Mouse (Mus musculus) kidney, embryonic 16.5 days (tissue): ENCODE results near the gene Zfand3. TPM values are rescaled to one million over a fixed set of nuclear protein-coding genes. Genes with fewer than 3 reads are reported as not detected.

Experiments
- ATAC-seq: fragments of 200-750 bp; cut with Nextera tagmentation; 2 replicates; pipeline ENCODE4 v1.8.0; 2017; ENCODE audit warnings: moderate TSS enrichment; ENCODE audit not compliant: low FRiP score, low TSS enrichment
- H3K27ac ChIP-seq: fragments of 300-500 bp; sonication (generic); 2 replicates; pipeline ENCODE4 v1.5.1; 2014; ENCODE audit warnings: low read length
- H3K27me3 ChIP-seq: fragments of 300-500 bp; sonication (generic); 2 replicates; pipeline ENCODE4 v1.6.1; 2014; ENCODE audit warnings: low read length, control low read depth, mixed read lengths; ENCODE audit not compliant: insufficient read depth
- H3K36me3 ChIP-seq: fragments of 300-500 bp; sonication (generic); 2 replicates; pipeline ENCODE4 v1.6.1; 2014; ENCODE audit warnings: low read length, control low read depth, mixed read lengths; ENCODE audit not compliant: insufficient read depth
- H3K4me1 ChIP-seq: fragments of 300-500 bp; sonication (generic); 2 replicates; pipeline ENCODE4 v1.6.1; 2014; ENCODE audit warnings: low read length, control low read depth, mixed read lengths; ENCODE audit not compliant: insufficient read depth
- H3K4me2 ChIP-seq: fragments of 300-500 bp; sonication (generic); replicated peaks from 2 replicates; pipeline ENCODE4 v1.6.1; 2014; ENCODE audit warnings: low read depth, low read length
- H3K4me3 ChIP-seq: fragments of 300-500 bp; sonication (generic); 2 replicates; pipeline ENCODE4 v1.5.1; 2014; ENCODE audit warnings: mild to moderate bottlenecking, low read length
- H3K9ac ChIP-seq: fragments of 300-500 bp; sonication (generic); replicated peaks from 2 replicates; pipeline ENCODE4 v1.6.1; 2014; ENCODE audit warnings: low read length
- H3K9me3 ChIP-seq: fragments of 300-500 bp; sonication (generic); 2 replicates; pipeline ENCODE4 v1.6.1; 2016; ENCODE audit warnings: low read length, control low read depth
- WGBS: fragments of 180-500 bp; shearing (Covaris S2); extraction: QIAGEN DNeasy Blood & Tissue Kit; methylation state at CpG from one replicate; pipeline ENCODE4 v1.1.7; 2014; 5-methylcytosine and 5-hydroxymethylcytosine counted together
- polyA plus RNA-seq: library from polyadenylated mRNA; unstranded; fragments of >200 nt; fragmentation: Nextera tagmentation; extraction: Ambion mirVana; gene quantifications from 2 replicates; pipeline ENCODE4 v1.2.1, GENCODE M21; 2015

Zfand3 gene
- polyA plus RNA-seq, 1 experiment from 2014 or later: 62.0 TPM

- Histone ChIP-seq H3K4me3 (no peak overlapping the region), H3K27me3 (no peaks in the 10 kb centered on the region), H3K4me2 (no peak overlapping the region), H3K27ac (no peak overlapping the region), H3K9ac (no peak overlapping the region), H3K36me3 (peaks cover 5% of the 10 kb centered on the region; the same call in 1 of the 2 replicates), H3K9me3 (peaks cover 2% of the 10 kb centered on the region; the same call in 1 of the 2 replicates), H3K4me1 (no peaks in the 10 kb centered on the region)
- WGBS: 72% methylated on average over 3 of the region's 3 CpGs
- no peak for ATAC-seq
Observed at GRCm38 (mm10) chr17:30090416-30090815, 85.9 kb downstream of the Zfand3 start.

- H3K27ac ChIP-seq: no peak overlapping the region
- H3K9ac ChIP-seq: no peak overlapping the region
- peaks cover 8% of the 10 kb centered on the region; the same call in 1 of the 2 replicates for H3K9me3 ChIP-seq
- H3K4me1 ChIP-seq: 0 out of 2 replicates have a peak, but pooled peaks cover 4% of the 10 kb centered on the region
- WGBS: 90% methylated on average over 2 of the region's 2 CpGs
- no peaks in the 10 kb centered on the region for H3K27me3 ChIP-seq
- H3K36me3 ChIP-seq: peaks cover 11% of the 10 kb centered on the region; the same call in 1 of the 2 replicates
- no peak overlapping the region for H3K4me3 ChIP-seq
- ATAC-seq: no peak
- no peak overlapping the region for H3K4me2 ChIP-seq
Observed at GRCm38 (mm10) chr17:30093148-30093749, 88.7 kb downstream of the Zfand3 start.

DNA sequence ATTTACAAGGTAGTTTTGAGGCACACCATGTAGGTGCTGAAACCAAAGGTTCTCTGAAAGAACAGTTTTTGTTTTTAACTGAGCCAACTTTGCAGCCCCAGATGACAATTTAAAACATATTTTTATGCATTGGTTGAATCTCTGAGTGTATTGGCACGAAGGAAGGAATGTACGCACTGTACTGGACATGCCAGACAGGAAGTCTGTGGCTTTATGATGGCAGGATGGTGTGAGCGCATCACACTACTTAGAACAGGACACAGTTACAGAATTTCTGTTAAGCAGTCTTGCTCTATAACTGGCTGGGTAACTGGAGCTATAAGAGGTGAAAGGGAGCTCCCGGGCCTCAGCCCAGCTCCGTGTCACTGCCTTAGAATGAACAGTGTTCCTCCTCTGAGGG lies 92.6 kb downstream of the Zfand3 start:
- WGBS: 82% methylated on average over 5 of the region's 5 CpGs
- Histone ChIP-seq H3K9me3 (peaks cover 8% of the 10 kb centered on the region; the same call in 1 of the 2 replicates), H3K27ac (no peak overlapping the region), H3K4me2 (no peak overlapping the region), H3K36me3 (peaks cover 11% of the 10 kb centered on the region; the same call in 1 of the 2 replicates), H3K4me3 (no peak overlapping the region), H3K27me3 (no peaks in the 10 kb centered on the region), H3K4me1 (peaks cover 9% of the 10 kb centered on the region; the same call in 1 of the 2 replicates), H3K9ac (no peak overlapping the region)
- no peak for ATAC-seq

GRCm38 (mm10) chr17:30097677-30098076 lies 93.1 kb downstream of the Zfand3 start:
- Histone ChIP-seq H3K4me1 (peaks cover 12% of the 10 kb centered on the region; the same call in 1 of the 2 replicates), H3K27me3 (no peaks in the 10 kb centered on the region), H3K9ac (no peak overlapping the region), H3K27ac (no peak overlapping the region), H3K9me3 (peaks cover 8% of the 10 kb centered on the region; the same call in 1 of the 2 replicates), H3K36me3 (peaks cover 11% of the 10 kb centered on the region; the same call in 1 of the 2 replicates), H3K4me3 (no peak overlapping the region), H3K4me2 (no peak overlapping the region)
- WGBS: 64% methylated on average over 4 of the region's 4 CpGs
- ATAC-seq: no peak

DNA sequence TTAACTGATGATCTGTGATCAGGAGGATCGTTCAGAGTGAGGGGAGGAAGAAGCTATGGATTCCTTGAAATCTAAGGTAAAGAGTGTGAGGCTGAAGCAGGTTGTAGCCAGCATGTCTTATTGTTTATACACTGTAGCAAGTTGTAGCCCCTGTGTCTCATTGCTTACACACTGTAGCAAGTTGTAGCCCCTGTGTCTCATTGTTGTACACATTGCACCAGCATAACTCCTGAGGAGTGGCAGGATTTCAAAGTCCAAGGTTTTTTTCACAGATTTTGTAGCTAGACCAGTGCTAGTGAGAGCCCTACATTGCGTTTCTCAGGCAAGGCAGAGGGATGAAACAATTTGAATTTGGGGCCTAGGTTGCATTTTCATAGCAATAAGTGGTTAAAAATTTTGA lies 95.1 kb downstream of the Zfand3 start:
- H3K27me3 ChIP-seq: no peaks in the 10 kb centered on the region
- no peak overlapping the region for H3K27ac ChIP-seq
- 74% methylated on average over 2 of the region's 2 CpGs for whole genome bisulfite sequencing
- peaks cover 8% of the 10 kb centered on the region; the same call in 1 of the 2 replicates for H3K9me3 ChIP-seq
- H3K9ac ChIP-seq: no peak overlapping the region
- H3K4me2 ChIP-seq: no peak overlapping the region
- no peak for ATAC-seq
- no peak overlapping the region for H3K4me3 ChIP-seq
- H3K36me3 ChIP-seq: peaks cover 7% of the 10 kb centered on the region; the same call in 1 of the 2 replicates
- H3K4me1 ChIP-seq: peaks cover 17% of the 10 kb centered on the region

- no peak for ATAC-seq
- Histone ChIP-seq H3K9me3 (no peaks in the 10 kb centered on the region), H3K4me2 (no peak overlapping the region), H3K9ac (no peak overlapping the region), H3K36me3 (no peaks in the 10 kb centered on the region), H3K27ac (no peak overlapping the region), H3K4me1 (peaks cover 17% of the 10 kb centered on the region), H3K4me3 (no peak overlapping the region), H3K27me3 (no peaks in the 10 kb centered on the region)
Observed at GRCm38 (mm10) chr17:30101801-30102200, 97.3 kb downstream of the Zfand3 start.

DNA sequence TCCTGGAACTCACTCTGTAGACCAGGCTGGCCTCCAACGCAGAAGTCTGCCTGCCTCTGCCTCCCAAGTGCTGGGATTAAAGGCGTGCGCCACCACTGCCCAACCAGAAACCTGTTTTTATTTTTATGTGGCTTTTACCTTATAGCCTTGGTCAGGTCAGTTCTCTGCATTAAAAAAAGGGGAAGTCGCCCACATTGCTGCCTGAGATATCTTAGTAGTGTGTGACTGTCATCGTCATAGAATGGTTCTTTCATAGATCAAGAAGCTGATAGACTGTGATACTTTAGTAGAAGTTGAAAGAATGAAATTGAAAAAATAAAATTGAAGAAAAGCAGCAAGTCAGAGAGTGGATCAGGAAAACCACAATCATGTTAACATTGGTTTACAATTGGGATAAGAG lies 98.5 kb downstream of the Zfand3 start:
- Histone ChIP-seq H3K9ac (no peak overlapping the region), H3K4me1 (peaks cover 13% of the 10 kb centered on the region), H3K27me3 (no peaks in the 10 kb centered on the region), H3K4me3 (no peak overlapping the region), H3K36me3 (no peaks in the 10 kb centered on the region), H3K27ac (no peak overlapping the region), H3K9me3 (no peaks in the 10 kb centered on the region), H3K4me2 (no peak overlapping the region)
- ATAC-seq: no peak
- 95% methylated on average over 5 of the region's 5 CpGs for WGBS

- H3K4me3 ChIP-seq: no peak overlapping the region
- no peak overlapping the region for H3K4me2 ChIP-seq
- peaks cover 13% of the 10 kb centered on the region for H3K4me1 ChIP-seq
- no peak overlapping the region for H3K27ac ChIP-seq
- 80% methylated on average over 4 of the region's 4 CpGs for WGBS
- H3K36me3 ChIP-seq: no peaks in the 10 kb centered on the region
- no peaks in the 10 kb centered on the region for H3K27me3 ChIP-seq
- ATAC-seq: peak; percentile 67
- no peaks in the 10 kb centered on the region for H3K9me3 ChIP-seq
- H3K9ac ChIP-seq: no peak overlapping the region
Observed at GRCm38 (mm10) chr17:30103641-30104165, 99.2 kb downstream of the Zfand3 start.

GRCm38 (mm10) chr17:30105369-30105768 lies 100.8 kb downstream of the Zfand3 start:
- WGBS: 77% methylated on average over 3 of the region's 3 CpGs
- ATAC-seq: no peak

DNA sequence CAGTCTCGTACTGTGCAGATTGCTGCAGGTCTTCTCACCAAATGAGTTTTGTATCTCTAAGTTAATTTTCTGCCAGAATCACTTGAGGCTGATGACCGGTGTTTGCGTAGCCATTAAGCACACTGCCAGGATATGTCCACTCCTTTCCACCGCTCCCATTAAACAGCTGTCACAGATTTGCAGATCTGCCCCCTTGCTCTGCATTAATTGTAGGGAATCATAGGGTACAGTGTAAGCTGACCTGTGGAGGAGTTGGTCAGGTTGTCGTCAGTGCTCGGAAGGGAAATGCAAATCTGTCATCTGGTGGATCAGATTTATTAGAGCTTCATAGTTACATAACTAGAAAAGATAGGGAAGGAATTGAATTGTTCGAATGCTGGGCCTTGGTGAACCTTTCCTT lies 106.1 kb downstream of the Zfand3 start:
- Histone ChIP-seq H3K4me2 (no peak overlapping the region), H3K9ac (no peak overlapping the region), H3K27me3 (no peaks in the 10 kb centered on the region), H3K36me3 (no peaks in the 10 kb centered on the region), H3K9me3 (no peaks in the 10 kb centered on the region), H3K27ac (no peak overlapping the region), H3K4me3 (no peak overlapping the region), H3K4me1 (peaks cover 19% of the 10 kb centered on the region)
- no peak for ATAC-seq
- 28% methylated on average over 7 of the region's 7 CpGs for WGBS

More at GRCm38 (mm10) chr17:30105369-30105768, 100.8 kb downstream of the Zfand3 start:
- no peaks in the 10 kb centered on the region for H3K36me3 ChIP-seq
- no peak overlapping the region for H3K27ac ChIP-seq
- no peak overlapping the region for H3K9ac ChIP-seq
- H3K4me2 ChIP-seq: no peak overlapping the region
- H3K27me3 ChIP-seq: no peaks in the 10 kb centered on the region
- no peaks in the 10 kb centered on the region for H3K9me3 ChIP-seq
- H3K4me3 ChIP-seq: no peak overlapping the region
- peaks cover 19% of the 10 kb centered on the region for H3K4me1 ChIP-seq
